Mouse (Mus musculus) heart, embryonic 13.5 days (tissue): ENCODE measurements around the gene Man2b1. TPM values are rescaled to one million over a fixed set of nuclear protein-coding genes. Genes with fewer than 3 reads are reported as not detected.
"Not testable (repeated sequence)": the region's sequence is repeated elsewhere in the genome, so short reads cannot be mapped to it uniquely, and the experiment has no call there.

Experiments
- ATAC-seq: fragments of 200-750 bp; cut with Nextera tagmentation; 2 replicates; pipeline ENCODE4 v1.8.0; 2017; ENCODE audit warnings: moderate TSS enrichment; ENCODE audit not compliant: insufficient number of reproducible peaks, low FRiP score, low TSS enrichment; ENCODE audit errors: extremely low read depth
- H3K27ac ChIP-seq: fragments of 300-500 bp; sonication (generic); replicated peaks from 2 replicates; pipeline ENCODE4 v1.5.1; 2015; ENCODE audit warnings: moderate library complexity, mild to moderate bottlenecking, inconsistent platforms
- H3K27me3 ChIP-seq: fragments of 300-500 bp; sonication (generic); replicated peaks from 2 replicates; pipeline ENCODE4 v1.6.1; 2015; ENCODE audit warnings: mild to moderate bottlenecking, inconsistent platforms
- H3K36me3 ChIP-seq: fragments of 300-500 bp; sonication (generic); 2 replicates; pipeline ENCODE4 v1.6.1; 2015; ENCODE audit warnings: mild to moderate bottlenecking, inconsistent platforms
- H3K4me1 ChIP-seq: fragments of 300-500 bp; sonication (generic); 2 replicates; pipeline ENCODE4 v1.6.1; 2015; ENCODE audit warnings: inconsistent platforms
- H3K4me2 ChIP-seq: fragments of 300-500 bp; sonication (generic); 2 replicates; pipeline ENCODE4 v1.6.1; 2015; ENCODE audit warnings: inconsistent platforms, mild to moderate bottlenecking, moderate library complexity
- H3K4me3 ChIP-seq: fragments of 300-500 bp; sonication (generic); 2 replicates; pipeline ENCODE4 v1.5.1; 2015; ENCODE audit warnings: moderate library complexity, mild to moderate bottlenecking, inconsistent platforms
- H3K9ac ChIP-seq: fragments of 300-500 bp; sonication (generic); 2 replicates; pipeline ENCODE4 v1.6.1; 2015; ENCODE audit warnings: inconsistent platforms, mild to moderate bottlenecking, moderate library complexity
- H3K9me3 ChIP-seq: fragments of 300-500 bp; sonication (generic); 2 replicates; pipeline ENCODE4 v1.6.1; 2016; ENCODE audit warnings: inconsistent platforms
- WGBS: fragments of 180-500 bp; shearing (Covaris S2); methylation state at CpG from one replicate; pipeline ENCODE4 v1.1.7; 2015; ENCODE audit warnings: mixed read lengths; 5-methylcytosine and 5-hydroxymethylcytosine counted together
- microRNA-seq: library from miRNA; unstranded; fragments of <30 nt; microRNA quantifications from one replicate; pipeline ENCODE4, GENCODE M21; 2016
- polyA plus RNA-seq: library from polyadenylated mRNA; unstranded; fragments of >200 nt; fragmentation: Nextera tagmentation; extraction: Ambion mirVana; gene quantifications from 2 replicates; pipeline ENCODE4 v1.2.1, GENCODE M21; 2015

The Man2b1 gene
- polyA plus RNA-seq, 1 experiment from 2014 or later: 30.5 TPM

DNA sequence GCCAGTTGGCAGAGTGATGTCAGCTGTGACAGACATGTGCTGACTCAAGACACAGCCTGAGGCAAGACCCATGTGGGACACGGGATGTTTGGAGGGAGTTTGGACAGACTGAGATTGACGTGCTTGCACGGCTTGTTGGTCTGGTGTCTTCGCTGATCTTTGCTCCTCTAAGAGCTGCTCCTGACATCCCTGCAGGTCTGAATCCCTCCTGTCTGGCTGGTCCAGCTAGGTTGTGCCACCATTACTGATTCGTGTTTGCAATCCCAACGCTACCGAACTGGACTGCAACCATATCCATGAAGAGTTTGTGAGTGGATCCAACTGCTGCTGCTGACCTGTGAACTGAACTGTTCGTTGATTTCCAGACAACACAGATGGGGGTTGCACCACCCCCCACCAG lies 40.6 kb downstream of the Man2b1 start:
- no peak overlapping the region for H3K9ac ChIP-seq
- no peak overlapping the region for H3K4me2 ChIP-seq
- no peaks in the 10 kb centered on the region for H3K36me3 ChIP-seq
- 82% methylated on average over 8 of the region's 8 CpGs for WGBS
- H3K27me3 ChIP-seq: no peaks in the 10 kb centered on the region
- H3K4me1 ChIP-seq: 0 out of 2 replicates have a peak, but pooled peaks cover 4% of the 10 kb centered on the region
- ATAC-seq: no peak
- H3K9me3 ChIP-seq: no peaks in the 10 kb centered on the region
- H3K27ac ChIP-seq: no peak overlapping the region
- H3K4me3 ChIP-seq: no peak overlapping the region

- 80% methylated on average over 1 of the region's 1 CpGs for WGBS
- H3K27ac ChIP-seq: no peak overlapping the region
- H3K9me3 ChIP-seq: peaks cover 4% of the 10 kb centered on the region; the same call in 1 of the 2 replicates
- H3K9ac ChIP-seq: no peak overlapping the region
- peaks cover 7% of the 10 kb centered on the region; the same call in 1 of the 2 replicates for H3K27me3 ChIP-seq
- no peaks in the 10 kb centered on the region for H3K4me1 ChIP-seq
- no peak overlapping the region for H3K4me3 ChIP-seq
- no peaks in the 10 kb centered on the region for H3K36me3 ChIP-seq
- ATAC-seq: no peak
- no peak overlapping the region for H3K4me2 ChIP-seq
Measured at GRCm38 (mm10) chr8:85132335-85132734, 49.3 kb downstream of the Man2b1 start.

GRCm38 (mm10) chr8:85135690-85136089 lies 52.6 kb downstream of the Man2b1 start:
- WGBS: 75% methylated on average over 2 of the region's 2 CpGs

GRCm38 (mm10) chr8:85142516-85142915 lies 59.4 kb downstream of the Man2b1 start:
- Histone ChIP-seq H3K27me3 (no peaks in the 10 kb centered on the region), H3K9me3 (peaks cover 36% of the 10 kb centered on the region), H3K27ac (no peak overlapping the region), H3K4me2 (no peak overlapping the region), H3K4me3 (no peak overlapping the region), H3K4me1 (no peaks in the 10 kb centered on the region), H3K36me3 (no peaks in the 10 kb centered on the region), H3K9ac (no peak overlapping the region)
- WGBS: 80% methylated on average over 4 of the region's 4 CpGs
- no peak for ATAC-seq

More at GRCm38 (mm10) chr8:85135690-85136089, 52.6 kb downstream of the Man2b1 start:
- not testable (repeated sequence) for H3K9me3 ChIP-seq, H3K36me3 ChIP-seq, H3K4me3 ChIP-seq, H3K27me3 ChIP-seq, ATAC-seq, H3K9ac ChIP-seq, H3K4me2 ChIP-seq, H3K27ac ChIP-seq, H3K4me1 ChIP-seq

Small RNA genes within 50 kb of the gene (microRNA-seq; reads per million reads assigned to microRNA genes)
- gene Gm23388: 4.7 reads per million, percentile 19 among the genes with 10 or more reads in this experiment
- gene Mir7070: 1.8 reads per million

Other genes with a start within 250 kb of the Man2b1 start
- 108 and 123 TPM in 2 replicates for gene Rad23a, start 242.6 kb upstream of the Man2b1 start, polyA plus RNA-seq
- 711 and 772 TPM in 2 replicates for gene Calr, start 236.3 kb upstream of the Man2b1 start, polyA plus RNA-seq
- gene Farsa, start 226.3 kb upstream of the Man2b1 start, polyA plus RNA-seq: 58.3 and 63.1 TPM in 2 replicates
- gene Syce2, start 211.2 kb upstream of the Man2b1 start, polyA plus RNA-seq: 37.2 and 38.5 TPM in 2 replicates
- 31.0 and 37.5 TPM in 2 replicates for gene Gcdh, start 189.3 kb upstream of the Man2b1 start, polyA plus RNA-seq
- gene Klf1, start 181.3 kb upstream of the Man2b1 start, polyA plus RNA-seq: 4.9 and 15.6 TPM in 2 replicates
- gene Dnase2a, start 174.7 kb upstream of the Man2b1 start, polyA plus RNA-seq: 5.3 and 5.9 TPM in 2 replicates
- 0.11 and 0.19 TPM in 2 replicates for gene Mast1, start 145.9 kb upstream of the Man2b1 start, polyA plus RNA-seq
- gene Rtbdn, start 136.3 kb upstream of the Man2b1 start, polyA plus RNA-seq: 0.17 and 0.32 TPM in 2 replicates
- gene Gm49661, start 113.8 kb upstream of the Man2b1 start, polyA plus RNA-seq: not detected in 2 replicates
- 733 and 747 TPM in 2 replicates for gene Prdx2, start 113.7 kb upstream of the Man2b1 start, polyA plus RNA-seq
- 82.8 and 83.4 TPM in 2 replicates for gene Rnaseh2a, start 113.5 kb upstream of the Man2b1 start, polyA plus RNA-seq
- gene Junb, start 104.6 kb upstream of the Man2b1 start, polyA plus RNA-seq: 12.8 and 12.9 TPM in 2 replicates
- gene Hook2, start 92.7 kb upstream of the Man2b1 start, polyA plus RNA-seq: 7.2 and 7.3 TPM in 2 replicates
- gene Best2, start 68.7 kb upstream of the Man2b1 start, polyA plus RNA-seq: not detected in 2 replicates
- gene Asna1, start 58.0 kb upstream of the Man2b1 start, polyA plus RNA-seq: 113 and 127 TPM in 2 replicates
- 73.4 and 75.1 TPM in 2 replicates for gene Trir, start 56.4 kb upstream of the Man2b1 start, polyA plus RNA-seq
- 23.2 and 25.3 TPM in 2 replicates for gene Tnpo2, start 46.4 kb upstream of the Man2b1 start, polyA plus RNA-seq
- 18.5 and 19.8 TPM in 2 replicates for gene Fbxw9, start 23.2 kb upstream of the Man2b1 start, polyA plus RNA-seq
- 0.57 TPM in 1 of 2 replicates, not detected in the other for gene Gm5741, start 15.3 kb upstream of the Man2b1 start, polyA plus RNA-seq
- 51.9 and 60.4 TPM in 2 replicates for gene Dhps, start 11.5 kb upstream of the Man2b1 start, polyA plus RNA-seq
- 118 and 120 TPM in 2 replicates for gene Wdr83os, start 2.5 kb upstream of the Man2b1 start, polyA plus RNA-seq
- 37.7 and 38.7 TPM in 2 replicates for gene Wdr83, start 2.0 kb upstream of the Man2b1 start, polyA plus RNA-seq
- 1.0 and 1.2 TPM in 2 replicates for gene Zfp791, start 39.8 kb downstream of the Man2b1 start, polyA plus RNA-seq
- not detected in 2 replicates for gene Cks1brt, start 68.7 kb downstream of the Man2b1 start, polyA plus RNA-seq
- gene Olfr371, start 142.7 kb downstream of the Man2b1 start, polyA plus RNA-seq: not detected in 2 replicates
- 66.2 and 69.6 TPM in 2 replicates for gene Orc6, start 216.4 kb downstream of the Man2b1 start, polyA plus RNA-seq
- gene Vps35, start 216.5 kb downstream of the Man2b1 start, polyA plus RNA-seq: 103 and 107 TPM in 2 replicates